Mouse (Mus musculus) cortical plate, adult 2 months (tissue): ENCODE measurements around the gene Camk1d.

Source experiments
- CTCF ChIP-seq: fragments of 200-500 bp; IDR thresholded peaks from 2 replicates; pipeline ENCODE4 v1.5.1; 2011; ENCODE audit warnings: mild to moderate bottlenecking, control low read depth, low read length; ENCODE audit not compliant: insufficient read depth; ENCODE audit errors: extremely low read depth
- POLR2A ChIP-seq: fragments of 200-500 bp; IDR thresholded peaks from 2 replicates; pipeline ENCODE4 v1.6.1; 2011; ENCODE audit warnings: mild to moderate bottlenecking, low read length, control low read depth; ENCODE audit not compliant: insufficient read depth; ENCODE audit errors: extremely low read depth

GRCm38 (mm10) chr2:5595356-5596191 is 118.7 kb downstream of the Camk1d start:
- no peak for TF ChIP-seq POLR2A
- TF ChIP-seq CTCF, result no peak
